In genomic region chr9:42183448-42183847, GRCm38 (mm10) we compare ENCODE assay signal across 8 mouse cellular contexts. TPM values are rescaled to one million over a fixed set of nuclear protein-coding genes. Genes with fewer than 3 reads are reported as not detected.
A peak's percentile ranks its signal among the peaks of the same experiment; 100 is the strongest.
DNase-seq lines count a peak whose midpoint lies in the region; ATAC-seq and TF ChIP-seq lines count a peak whose summit lies in the region.

No protein-coding gene starts in this region.

- no peak for TF ChIP-seq CTCF in heart, postnatal 0 days (IDR thresholded peaks at IDR 0.05; ENCODE audit: low read depth)

- H3K36me3 ChIP-seq in hindbrain, embryonic 12.5 days: no peaks in the 10 kb centered on the region
- no peaks in the 10 kb centered on the region for H3K36me3 ChIP-seq in hindbrain, embryonic 11.5 days (ENCODE audit: control insufficient read depth, insufficient read depth, low read length)
- H3K36me3 ChIP-seq in forebrain, embryonic 10.5 days (replicated peaks): no peaks in the 10 kb centered on the region
- H3K36me3 ChIP-seq in heart, postnatal 0 days (replicated peaks; ENCODE audit: control insufficient read depth, insufficient read depth, low read length): no peaks in the 10 kb centered on the region
- H3K36me3 ChIP-seq in midbrain, embryonic 16.5 days (ENCODE audit: control insufficient read depth, insufficient read depth, low read length): no peaks in the 10 kb centered on the region

- H3K27me3 ChIP-seq in hindbrain, embryonic 12.5 days: no peaks in the 10 kb centered on the region
- H3K27me3 ChIP-seq in hindbrain, embryonic 11.5 days (ENCODE audit: control insufficient read depth, insufficient read depth, low read length): no peaks in the 10 kb centered on the region
- no peaks in the 10 kb centered on the region for H3K27me3 ChIP-seq in forebrain, embryonic 10.5 days (ENCODE audit: poor library complexity, severe bottlenecking)
- no peaks in the 10 kb centered on the region for H3K27me3 ChIP-seq in heart, postnatal 0 days (ENCODE audit: control insufficient read depth, insufficient read depth, low read length)
- no peaks in the 10 kb centered on the region for H3K27me3 ChIP-seq in midbrain, embryonic 16.5 days (ENCODE audit: control insufficient read depth, insufficient read depth, low read depth, low read length)

- H3K27ac ChIP-seq in hindbrain, embryonic 12.5 days: peak overlapping the region; percentile 56; the same call in 1 of the 2 replicates
- H3K27ac ChIP-seq in hindbrain, embryonic 11.5 days (ENCODE audit: low read depth, low read length): no peak overlapping the region
- peak overlapping the region; percentile 26; the same call in 1 of the 2 replicates for H3K27ac ChIP-seq in forebrain, embryonic 10.5 days
- peak overlapping the region; percentile 83 for H3K27ac ChIP-seq in heart, postnatal 0 days (ENCODE audit: low read depth)
- H3K27ac ChIP-seq in midbrain, embryonic 16.5 days (ENCODE audit: low read length): peak overlapping the region; percentile 40; the same call in 1 of the 2 replicates

- no peak overlapping the region for H3K4me2 ChIP-seq in hindbrain, embryonic 12.5 days (replicated peaks)
- H3K4me2 ChIP-seq in hindbrain, embryonic 11.5 days (replicated peaks; ENCODE audit: low read depth, low read length): no peak overlapping the region
- H3K4me2 ChIP-seq in heart, postnatal 0 days (ENCODE audit: low read depth, low read length): no peak overlapping the region
- H3K4me2 ChIP-seq in midbrain, embryonic 16.5 days (ENCODE audit: low read length): no peak overlapping the region

- peak; percentile 54; the same call in 1 of the 2 replicates for ATAC-seq in hindbrain, embryonic 12.5 days (ENCODE audit: low FRiP score)
- no peak for ATAC-seq in hindbrain, embryonic 11.5 days (ENCODE audit: low FRiP score)
- ATAC-seq in heart, postnatal 0 days (ENCODE audit: insufficient read depth, low read depth): peak; percentile 93
- ATAC-seq in midbrain, embryonic 16.5 days: peak; percentile 77

- H3K9me3 ChIP-seq in hindbrain, embryonic 12.5 days (replicated peaks): no peaks in the 10 kb centered on the region
- no peaks in the 10 kb centered on the region for H3K9me3 ChIP-seq in hindbrain, embryonic 11.5 days (ENCODE audit: control insufficient read depth, low read length)
- H3K9me3 ChIP-seq in forebrain, embryonic 10.5 days: no peaks in the 10 kb centered on the region
- H3K9me3 ChIP-seq in heart, postnatal 0 days (replicated peaks; ENCODE audit: control insufficient read depth, low read length): 0 out of 2 replicates have a peak, but pooled peaks cover 5% of the 10 kb centered on the region
- H3K9me3 ChIP-seq in midbrain, embryonic 16.5 days (replicated peaks; ENCODE audit: control insufficient read depth, low read length, poor library complexity, severe bottlenecking): no peaks in the 10 kb centered on the region

- no peak for DNase-seq in hindbrain, embryonic 11.5 days (ENCODE audit: low spot score)
- DNase-seq in forebrain, embryonic 10.5 days (ENCODE audit: extremely low spot score, low spot score): no peak
- DNase-seq in heart, postnatal 0 days (ENCODE audit: low spot score): peak; percentile 81
- peak; percentile 74 for DNase-seq in layer of hippocampus, postnatal 36 days
- DNase-seq in liver: no peak
- no peak for DNase-seq in thymus, postnatal 10 days (ENCODE audit: low spot score in 2 of 2)

- no peak overlapping the region for H3K9ac ChIP-seq in hindbrain, embryonic 12.5 days
- no peak overlapping the region for H3K9ac ChIP-seq in hindbrain, embryonic 11.5 days (ENCODE audit: low read depth, low read length)
- no peak overlapping the region; the same call in 1 of the 2 replicates for H3K9ac ChIP-seq in heart, postnatal 0 days (replicated peaks; ENCODE audit: low read depth, low read length)
- no peak overlapping the region for H3K9ac ChIP-seq in midbrain, embryonic 16.5 days (ENCODE audit: low read depth, low read length)

- H3K4me3 ChIP-seq in hindbrain, embryonic 12.5 days: no peak overlapping the region
- no peak overlapping the region for H3K4me3 ChIP-seq in hindbrain, embryonic 11.5 days (ENCODE audit: low read depth, low read length)
- H3K4me3 ChIP-seq in forebrain, embryonic 10.5 days: no peak overlapping the region
- no peak overlapping the region for H3K4me3 ChIP-seq in heart, postnatal 0 days (ENCODE audit: low read depth, low read length)
- no peak overlapping the region for H3K4me3 ChIP-seq in midbrain, embryonic 16.5 days (ENCODE audit: low read depth, low read length)

- peaks cover 23% of the 10 kb centered on the region for H3K4me1 ChIP-seq in hindbrain, embryonic 12.5 days
- no peaks in the 10 kb centered on the region for H3K4me1 ChIP-seq in hindbrain, embryonic 11.5 days (replicated peaks; ENCODE audit: control insufficient read depth, insufficient read depth, low read length)
- peaks cover 36% of the 10 kb centered on the region for H3K4me1 ChIP-seq in forebrain, embryonic 10.5 days
- peaks cover 33% of the 10 kb centered on the region for H3K4me1 ChIP-seq in heart, postnatal 0 days (ENCODE audit: control insufficient read depth, insufficient read depth)
- peaks cover 26% of the 10 kb centered on the region for H3K4me1 ChIP-seq in midbrain, embryonic 16.5 days (ENCODE audit: control insufficient read depth, insufficient read depth, low read length)

- WGBS in hindbrain, embryonic 12.5 days: 26% methylated on average over 5 of the region's 5 CpGs
- WGBS in hindbrain, embryonic 11.5 days: 37% methylated on average over 5 of the region's 5 CpGs
- 45% methylated on average over 5 of the region's 5 CpGs for WGBS in forebrain, embryonic 10.5 days
- WGBS in heart, postnatal 0 days: 22% methylated on average over 5 of the region's 5 CpGs
- 22% methylated on average over 5 of the region's 5 CpGs for WGBS in midbrain, embryonic 16.5 days

- no peak for TF ChIP-seq EP300 in heart, postnatal 0 days (IDR thresholded peaks at IDR 0.05; ENCODE audit: low read depth)

RNA-seq across cellular contexts. Expression of gene Sorl1, which starts 59.4 kb away (rescaled TPM):
- 14.5 and 15.7 TPM in 2 replicates for polyA plus RNA-seq in hindbrain, embryonic 12.5 days (2016; fragmentation: Nextera tagmentation; extraction: Ambion mirVana)
- 7.4 and 7.6 TPM in 2 replicates for polyA plus RNA-seq in hindbrain, embryonic 11.5 days (2014; fragmentation: Nextera tagmentation; extraction: Ambion mirVana)
- polyA plus RNA-seq in forebrain, embryonic 10.5 days (2016; fragmentation: Nextera tagmentation; extraction: Ambion mirVana): 1.9 and 4.7 TPM in 2 replicates
- total RNA-seq in heart, postnatal 0 days (2014; rRNA removed; ENCODE audit: low replicate concordance): 3.2 and 12.9 TPM in 2 replicates
- polyA plus RNA-seq in heart, postnatal 0 days (2015; fragmentation: Nextera tagmentation; extraction: Ambion mirVana): 0.59 and 1.1 TPM in 2 replicates
- 100 to 1,000 TPM; 192 to 196 TPM for total RNA-seq in layer of hippocampus, postnatal 36 days (2021)
- 6.8 and 7.2 TPM in 2 replicates for polyA plus RNA-seq in midbrain, embryonic 16.5 days (2015; fragmentation: Nextera tagmentation; extraction: Ambion mirVana)

Comparison
In these comparisons a context has a peak if more than half of its experiments do, and no peak if none do; other contexts are left out.
1. DNase-seq: peak in heart, postnatal 0 days (single experiment) and layer of hippocampus, postnatal 36 days (2 of 2); none in hindbrain, embryonic 11.5 days (single experiment), forebrain, embryonic 10.5 days (single experiment), liver (single experiment) and thymus, postnatal 10 days (0 of 2).